Mouse (Mus musculus) liver, adult 2 months (tissue): ENCODE data around the gene Atp6ap1l. TPM values are rescaled to one million over a fixed set of nuclear protein-coding genes. Genes with fewer than 3 reads are reported as not detected.

Experiments
- DNase-seq: peaks from one replicate; pipeline ENCODE4 v3.0.0-alpha.2; 2011; ENCODE audit warnings: low read depth, low spot score; ENCODE audit errors: extremely low read depth
- H3K27ac ChIP-seq: fragments of 200-500 bp; replicated peaks from 2 replicates; pipeline ENCODE4 v1.5.1; 2012; ENCODE audit warnings: low read depth, mild to moderate bottlenecking, control low read depth, inconsistent platforms, low read length; ENCODE audit not compliant: insufficient read depth
- H3K27me3 ChIP-seq: fragments of 200-500 bp; 2 replicates; pipeline ENCODE4 v1.6.1; 2012; ENCODE audit warnings: mild to moderate bottlenecking, moderate library complexity, low read length, inconsistent platforms; ENCODE audit not compliant: control insufficient read depth, insufficient read depth
- H3K36me3 ChIP-seq: fragments of 200-500 bp; 2 replicates; pipeline ENCODE4 v1.6.1; 2012; ENCODE audit warnings: low read length, inconsistent platforms; ENCODE audit not compliant: control insufficient read depth, insufficient read depth
- H3K4me1 ChIP-seq: fragments of 200-500 bp; 2 replicates; pipeline ENCODE4 v1.6.1; 2011; ENCODE audit warnings: low read length; ENCODE audit not compliant: control insufficient read depth, insufficient read depth
- H3K4me3 ChIP-seq: fragments of 200-500 bp; 2 replicates; pipeline ENCODE4 v1.5.1; 2011; ENCODE audit warnings: low read depth, mild to moderate bottlenecking, control low read depth, low read length, moderate library complexity; ENCODE audit not compliant: insufficient read depth
- H3K79me2 ChIP-seq: fragments of 200-500 bp; 2 replicates; pipeline ENCODE4 v1.6.1; 2012; ENCODE audit warnings: inconsistent platforms, mild to moderate bottlenecking, low read length, moderate library complexity; ENCODE audit not compliant: control insufficient read depth, insufficient read depth
- H3K9ac ChIP-seq: fragments of 200-500 bp; 2 replicates; pipeline ENCODE4 v1.6.1; 2012; ENCODE audit warnings: low read depth, mild to moderate bottlenecking, control low read depth, inconsistent platforms, low read length
- CTCF ChIP-seq: fragments of 200-500 bp; IDR thresholded peaks from 2 replicates; pipeline ENCODE4 v1.5.1; 2011; ENCODE audit warnings: low read depth, low read length, control low read depth
- POLR2A ChIP-seq: fragments of 200-500 bp; IDR thresholded peaks from 2 replicates; pipeline ENCODE4 v1.6.1; 2011; ENCODE audit warnings: low read length, control low read depth; ENCODE audit not compliant: insufficient read depth; ENCODE audit errors: extremely low read depth
- WGBS: fragments of 180-500 bp; shearing (Covaris S2); methylation state at CpG from one replicate; pipeline ENCODE4 v1.1.7; 2018; 5-methylcytosine and 5-hydroxymethylcytosine counted together
- polyA plus RNA-seq: library from polyadenylated mRNA; depleted of rRNA; stranded (reverse); fragments of >200 nt; gene quantifications from 2 replicates; pipeline ENCODE4 v1.2.3, GENCODE M21; 2012
- total RNA-seq: library from RNA; depleted of rRNA; stranded (reverse); fragments of >200 nt; gene quantifications from 2 replicates; pipeline ENCODE4 v1.2.3, GENCODE M21; 2014

The Atp6ap1l gene
- total and polyA plus RNA-seq, 2 experiments = not detected

DNA sequence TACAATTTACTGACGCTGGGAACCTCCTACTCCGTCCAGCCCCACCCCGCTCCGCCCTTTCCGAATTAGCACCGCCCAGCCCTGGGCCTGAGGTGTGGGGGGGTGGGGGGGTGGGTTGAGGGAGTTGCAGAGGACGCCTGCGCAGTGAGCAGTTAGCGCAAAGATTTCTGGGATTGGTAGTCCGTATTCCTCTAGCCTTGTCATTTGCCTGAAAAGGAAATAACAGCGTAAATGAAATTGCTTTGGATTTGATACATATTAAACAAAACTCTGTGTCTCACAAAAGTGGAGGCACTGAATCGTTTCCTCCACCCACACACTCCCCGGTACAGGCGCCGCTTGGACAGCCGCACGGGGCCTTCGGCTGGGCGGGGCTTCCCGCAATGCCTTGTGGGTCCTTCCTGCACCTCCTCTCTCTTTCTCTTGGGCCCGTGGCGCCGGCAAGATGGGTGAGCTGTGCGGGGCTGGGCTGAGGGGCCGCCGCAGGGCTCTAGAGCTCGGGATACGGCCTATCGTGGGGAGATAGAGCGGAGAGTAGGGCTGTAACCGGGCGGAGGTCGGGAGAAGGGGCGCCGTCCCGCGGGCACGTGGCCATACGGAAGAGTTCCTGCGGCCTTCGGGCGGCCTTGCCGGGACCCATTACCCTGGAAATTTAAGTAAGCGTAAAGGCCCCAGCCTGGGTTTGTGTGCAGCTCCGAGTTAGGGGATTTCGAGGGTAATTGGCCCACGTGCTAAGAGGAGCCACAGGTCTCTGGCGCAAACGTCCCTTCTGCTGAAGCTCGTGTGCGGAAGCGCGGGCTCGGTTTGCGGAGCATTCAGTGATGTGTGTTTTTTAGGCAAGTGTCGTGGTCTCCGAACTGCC lies 17.8 kb upstream of the Atp6ap1l start, which contains the start of gene Rps23:
Gene Rps23, plus strand, starts transcription at position 208 of the 862 bp plus-strand sequence.
- Histone ChIP-seq H3K79me2 (no peaks in the 10 kb centered on the region), H3K27me3 (no peaks in the 10 kb centered on the region), H3K36me3 (peaks cover 17% of the 10 kb centered on the region), H3K9ac (peak within 1 kb of the TSS; percentile 91), H3K27ac (peak within 1 kb of the TSS; percentile 77), H3K4me1 (no peaks in the 10 kb centered on the region), H3K4me3 (peak within 1 kb of the TSS; percentile 85)
- WGBS = under 1% methylated on average over 57 of the region's 57 CpGs
- TF ChIP-seq POLR2A (peak; percentile 88), CTCF (no peak)
- peak; percentile 85 for DNase-seq

DNA sequence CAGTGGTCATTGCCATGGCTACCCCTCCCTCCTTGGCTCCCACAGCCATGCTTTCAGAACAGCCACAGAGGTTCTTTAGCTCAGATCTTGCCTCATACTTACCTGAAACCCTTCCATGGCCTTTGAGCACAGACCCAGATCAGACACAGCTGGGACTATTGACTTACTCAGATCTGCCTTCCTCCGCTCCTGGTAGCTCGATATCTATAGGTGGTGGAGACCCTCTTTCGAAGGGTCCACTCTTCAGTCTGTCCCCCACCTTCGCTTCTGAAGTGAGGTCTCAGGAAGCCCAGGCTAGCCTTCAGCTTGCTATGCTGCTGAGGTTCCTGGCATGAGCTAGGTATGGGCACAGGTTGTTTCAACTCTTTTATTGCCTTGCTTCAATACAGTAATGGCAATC lies 9.6 kb upstream of the Atp6ap1l start:
- no peak overlapping the region for H3K9ac ChIP-seq
- TF ChIP-seq POLR2A = no peak
- no peak for TF ChIP-seq CTCF
- H3K27ac ChIP-seq = no peak overlapping the region
- no peak for DNase-seq
- H3K4me1 ChIP-seq = no peaks in the 10 kb centered on the region
- H3K27me3 ChIP-seq = no peaks in the 10 kb centered on the region
- H3K4me3 ChIP-seq = no peak overlapping the region
- H3K79me2 ChIP-seq = no peaks in the 10 kb centered on the region
- no peaks in the 10 kb centered on the region for H3K36me3 ChIP-seq
- 86% methylated on average over 4 of the region's 4 CpGs for WGBS

GRCm38 (mm10) chr13:90913675-90914192 lies 8.6 kb upstream of the Atp6ap1l start:
- Histone ChIP-seq H3K79me2 (no peaks in the 10 kb centered on the region), H3K36me3 (no peaks in the 10 kb centered on the region), H3K4me1 (no peaks in the 10 kb centered on the region), H3K27ac (no peak overlapping the region), H3K4me3 (no peak overlapping the region), H3K27me3 (no peaks in the 10 kb centered on the region), H3K9ac (no peak overlapping the region)
- TF ChIP-seq CTCF = no peak
- TF ChIP-seq POLR2A = no peak
- DNase-seq = no peak
- WGBS = 74% methylated on average over 7 of the region's 7 CpGs

DNA sequence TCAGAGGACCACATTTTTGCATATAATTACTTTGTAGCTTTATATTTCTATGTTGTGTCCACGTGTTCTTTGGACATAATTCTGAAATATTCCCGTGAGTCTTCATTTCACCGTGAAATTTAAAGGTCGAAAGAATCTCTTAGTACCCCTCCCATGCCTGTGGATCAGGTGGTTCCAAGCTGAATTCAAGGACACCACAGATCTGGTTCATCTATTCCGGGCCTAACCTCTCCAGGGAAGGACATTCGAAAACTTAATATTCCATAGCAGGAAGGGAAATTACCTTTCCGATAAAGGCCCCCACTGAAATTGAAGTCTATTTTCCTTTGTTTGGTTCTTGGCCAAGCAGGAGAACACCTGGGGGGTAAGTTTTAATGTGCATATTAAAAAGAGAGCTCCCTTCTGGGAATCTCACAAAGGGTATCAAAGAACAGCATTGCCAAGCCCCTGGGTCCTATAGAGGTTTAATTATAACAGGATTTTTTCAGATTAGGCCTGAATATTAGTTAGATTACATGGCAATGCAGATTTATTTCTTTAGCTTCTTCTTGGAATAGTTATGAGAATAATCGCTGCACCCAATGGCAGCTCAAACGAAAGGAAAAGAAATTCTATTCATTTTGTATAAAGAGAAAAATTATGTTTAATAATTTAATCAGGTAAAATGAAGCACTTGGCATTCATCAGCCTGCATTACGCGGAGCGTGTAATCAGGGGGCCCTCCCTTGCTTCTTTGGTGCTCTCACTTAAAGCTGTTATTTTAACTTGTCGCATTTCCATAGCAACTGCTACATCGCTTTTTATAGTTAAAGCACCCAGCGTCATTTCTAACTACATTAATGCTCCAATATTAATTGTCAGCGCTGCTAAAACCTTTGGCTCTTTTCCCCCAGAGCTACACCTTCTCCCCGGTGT lies 7.9 kb upstream of the Atp6ap1l start:
- Histone ChIP-seq H3K27me3 (no peaks in the 10 kb centered on the region), H3K9ac (no peak overlapping the region), H3K4me1 (no peaks in the 10 kb centered on the region), H3K4me3 (no peak overlapping the region), H3K27ac (no peak overlapping the region), H3K36me3 (no peaks in the 10 kb centered on the region), H3K79me2 (no peaks in the 10 kb centered on the region)
- WGBS = 86% methylated on average over 17 of the region's 17 CpGs
- TF ChIP-seq POLR2A (no peak), CTCF (no peak)
- no peak for DNase-seq

DNA sequence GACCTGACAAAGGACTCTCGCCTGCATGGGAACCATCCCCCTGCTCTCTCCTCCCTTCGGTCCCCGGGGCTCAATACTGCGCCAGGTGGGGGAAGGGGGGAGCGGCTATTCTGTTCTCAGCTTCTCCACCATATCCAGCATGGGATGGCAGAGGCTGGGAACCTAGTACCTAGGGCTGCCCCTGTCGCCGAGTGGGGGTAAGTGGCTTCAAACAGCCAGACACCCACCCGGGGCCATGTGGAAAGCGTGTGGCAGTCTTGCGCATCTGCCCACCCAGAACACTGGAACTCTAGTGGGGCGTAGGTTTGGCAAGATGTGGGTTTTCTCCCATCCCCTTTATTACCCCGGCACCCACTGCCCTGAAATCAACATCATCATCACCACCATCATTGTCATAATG lies 2.2 kb upstream of the Atp6ap1l start:
- Histone ChIP-seq H3K27me3 (no peaks in the 10 kb centered on the region), H3K4me3 (no peak overlapping the region), H3K9ac (no peak overlapping the region), H3K36me3 (no peaks in the 10 kb centered on the region), H3K27ac (no peak overlapping the region), H3K79me2 (no peaks in the 10 kb centered on the region), H3K4me1 (no peaks in the 10 kb centered on the region)
- 92% methylated on average over 12 of the region's 12 CpGs for WGBS
- no peak for DNase-seq
- TF ChIP-seq CTCF (no peak), POLR2A (no peak)
